Mouse (Mus musculus): ENCODE data around the gene Gramd1b. TPM values are rescaled to one million over a fixed set of nuclear protein-coding genes. Genes with fewer than 3 reads are reported as not detected.

Gene Gramd1b
- total RNA-seq, 1 experiment from 2014 or later: 1,142 TPM

GRCm38 (mm10) chr9:40263874-40264273 lies 267.3 kb downstream of the Gramd1b start:
- no peak for DNase-seq

DNA sequence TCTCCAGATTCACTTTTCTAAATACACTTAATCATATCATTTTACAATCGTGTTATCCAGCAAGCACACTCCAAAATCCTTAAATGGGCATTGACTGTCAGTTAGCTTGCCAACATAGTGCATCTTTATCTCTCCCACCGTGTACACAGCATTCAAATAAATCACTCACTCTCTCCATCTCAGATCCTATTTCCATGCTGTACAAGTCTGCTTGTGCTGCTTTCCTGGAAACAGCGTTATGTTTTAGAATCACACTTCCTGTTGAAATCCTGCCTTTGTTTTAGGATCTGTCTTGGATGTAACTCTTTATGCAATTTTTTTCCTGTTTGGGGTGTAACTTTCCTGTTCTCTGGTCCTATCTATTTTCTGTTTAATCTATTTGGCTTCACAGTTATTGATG lies 278.7 kb downstream of the Gramd1b start:
- no peak for DNase-seq

- DNase-seq: no peak
Observed at GRCm38 (mm10) chr9:40249106-40249505, 282.1 kb downstream of the Gramd1b start.

- DNase-seq: no peak
Observed at GRCm38 (mm10) chr9:40246702-40247101, 284.5 kb downstream of the Gramd1b start.

GRCm38 (mm10) chr9:40245974-40246665 lies 285.1 kb downstream of the Gramd1b start:
- no peak for DNase-seq

DNA sequence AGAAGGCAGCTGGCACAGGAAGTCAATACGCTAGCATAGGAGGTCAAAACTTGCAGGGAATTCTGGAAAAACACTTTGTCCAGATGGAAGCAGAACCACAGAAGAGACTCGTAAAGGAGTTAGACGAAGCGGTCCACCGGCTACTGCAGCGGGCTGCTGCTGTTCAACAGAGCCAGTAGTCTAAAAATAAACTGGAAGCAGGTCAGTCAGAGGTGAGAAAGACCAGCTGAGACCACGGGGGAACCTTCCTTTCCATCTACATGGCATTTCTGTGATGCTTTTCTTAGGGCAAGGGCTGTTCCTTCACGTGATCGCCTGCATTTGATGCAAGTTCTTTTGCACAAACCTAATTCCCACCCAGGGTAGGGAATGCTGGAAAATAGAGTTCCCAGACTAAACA lies 285.7 kb downstream of the Gramd1b start:
- DNase-seq: no peak

Other genes with a start within 250 kb of the Gramd1b start
- gene Gm21915, start 139.2 kb upstream of the Gramd1b start, total RNA-seq (2021): not detected in 2 replicates
- 2.8 and 5.9 TPM in 2 replicates for gene Clmp, start 154.6 kb upstream of the Gramd1b start, total RNA-seq (2021)

All from adrenal gland, postnatal 25 days (tissue).